Mouse (Mus musculus) liver, embryonic 12.5 days (tissue): ENCODE data around the gene Borcs6. TPM values are rescaled to one million over a fixed set of nuclear protein-coding genes. Genes with fewer than 3 reads are reported as not detected.
"Not testable (repeated sequence)": the region's sequence is repeated elsewhere in the genome, so short reads cannot be mapped to it uniquely, and the experiment has no call there.

Experiments used
- ATAC-seq: fragments of 200-750 bp; cut with Nextera tagmentation; 2 replicates; pipeline ENCODE4 v1.8.0; 2017; ENCODE audit warnings: moderate number of reproducible peaks, mild to moderate bottlenecking, moderate library complexity
- H3K27ac ChIP-seq: fragments of 300-500 bp; sonication (generic); 2 replicates; pipeline ENCODE4 v1.5.1; 2016; ENCODE audit warnings: mild to moderate bottlenecking
- H3K27me3 ChIP-seq: fragments of 300-500 bp; sonication (generic); replicated peaks from 2 replicates; pipeline ENCODE4 v1.6.1; 2016; ENCODE audit warnings: mild to moderate bottlenecking, moderate library complexity
- H3K36me3 ChIP-seq: fragments of 300-500 bp; sonication (generic); 2 replicates; pipeline ENCODE4 v1.6.1; 2016; ENCODE audit warnings: mild to moderate bottlenecking, moderate library complexity
- H3K4me1 ChIP-seq: fragments of 300-500 bp; sonication (generic); 2 replicates; pipeline ENCODE4 v1.6.1; 2016
- H3K4me2 ChIP-seq: fragments of 300-500 bp; sonication (generic); 2 replicates; pipeline ENCODE4 v1.6.1; 2016; ENCODE audit warnings: mild to moderate bottlenecking, moderate library complexity
- H3K4me3 ChIP-seq: fragments of 300-500 bp; sonication (generic); 2 replicates; pipeline ENCODE4 v1.5.1; 2016; ENCODE audit warnings: mild to moderate bottlenecking, moderate library complexity
- H3K9ac ChIP-seq: fragments of 300-500 bp; sonication (generic); 2 replicates; pipeline ENCODE4 v1.6.1; 2016; ENCODE audit warnings: mild to moderate bottlenecking, moderate library complexity
- H3K9me3 ChIP-seq: fragments of 300-500 bp; sonication (generic); replicated peaks from 2 replicates; pipeline ENCODE4 v1.6.1; 2016; ENCODE audit warnings: mild to moderate bottlenecking, moderate library complexity
- WGBS: fragments of 180-500 bp; shearing (Covaris S2); methylation state at CpG from one replicate; pipeline ENCODE4 v1.1.7; 2016; ENCODE audit not compliant: insufficient replicate concordance; 5-methylcytosine and 5-hydroxymethylcytosine counted together
- polyA plus RNA-seq: library from polyadenylated mRNA; unstranded; fragments of >200 nt; fragmentation: Nextera tagmentation; extraction: Ambion mirVana; gene quantifications from 2 replicates; pipeline ENCODE4 v1.2.1, GENCODE M21; 2016

Borcs6 gene
- polyA plus RNA-seq, 1 experiment from 2014 or later = 5.3 TPM

GRCm38 (mm10) chr11:69086390-69086789 lies 26.9 kb downstream of the Borcs6 start:
- no peak overlapping the region for H3K4me2 ChIP-seq
- no peak for ATAC-seq

GRCm38 (mm10) chr11:69087082-69087481 lies 27.6 kb downstream of the Borcs6 start:
- H3K27ac ChIP-seq = 0 out of 2 replicates have a peak overlapping the region, but pooled peaks have one; percentile 33
- WGBS = 49% methylated on average over 4 of the region's 4 CpGs
- H3K9ac ChIP-seq = peak overlapping the region; percentile 10; the same call in 1 of the 2 replicates
- no peak overlapping the region for H3K4me2 ChIP-seq
- no peaks in the 10 kb centered on the region for H3K9me3 ChIP-seq
- no peak for ATAC-seq
- no peak overlapping the region for H3K4me3 ChIP-seq
- H3K36me3 ChIP-seq = peaks cover 26% of the 10 kb centered on the region
- H3K4me1 ChIP-seq = peaks cover 49% of the 10 kb centered on the region
- H3K27me3 ChIP-seq = no peaks in the 10 kb centered on the region

More at GRCm38 (mm10) chr11:69086390-69086789, 26.9 kb downstream of the Borcs6 start:
- Histone ChIP-seq H3K36me3 (peaks cover 20% of the 10 kb centered on the region), H3K4me1 (peaks cover 43% of the 10 kb centered on the region), H3K9me3 (no peaks in the 10 kb centered on the region), H3K27me3 (no peaks in the 10 kb centered on the region), H3K9ac (no peak overlapping the region), H3K4me3 (no peak overlapping the region), H3K27ac (no peak overlapping the region)
- WGBS = 52% methylated on average over 6 of the region's 6 CpGs

GRCm38 (mm10) chr11:69087597-69087996 lies 28.1 kb downstream of the Borcs6 start:
- Histone ChIP-seq H3K27ac (0 out of 2 replicates have a peak overlapping the region, but pooled peaks have one; percentile 96), H3K4me2 (peak overlapping the region; percentile 98), H3K4me3 (peak overlapping the region; percentile 100), H3K9me3 (no peaks in the 10 kb centered on the region), H3K36me3 (peaks cover 28% of the 10 kb centered on the region), H3K4me1 (peaks cover 52% of the 10 kb centered on the region), H3K9ac (peak overlapping the region; percentile 100), H3K27me3 (no peaks in the 10 kb centered on the region)
- WGBS = 50% methylated on average over 2 of the region's 2 CpGs
- ATAC-seq = no peak

- peak; percentile 63 for ATAC-seq
- H3K4me1 ChIP-seq = peaks cover 55% of the 10 kb centered on the region
- under 1% methylated on average over 64 of the region's 67 CpGs for WGBS
These were observed 28.8 kb downstream of the Borcs6 start, which contains the start of gene Vamp2 for GRCm38 (mm10) chr11:69088103-69088855. Gene Vamp2, plus strand, starts transcription at chr11:69088490.

GRCm38 (mm10) chr11:69088856-69089615 lies 29.5 kb downstream of the Borcs6 start:
- H3K4me3 ChIP-seq = peak overlapping the region; percentile 100
- 6% methylated on average over 25 of the region's 25 CpGs for WGBS
- peak overlapping the region; percentile 98 for H3K4me2 ChIP-seq
- peak; percentile 87 for ATAC-seq
- peaks cover 61% of the 10 kb centered on the region for H3K4me1 ChIP-seq
- peaks cover 30% of the 10 kb centered on the region for H3K36me3 ChIP-seq
- no peaks in the 10 kb centered on the region for H3K27me3 ChIP-seq
- no peaks in the 10 kb centered on the region for H3K9me3 ChIP-seq
- H3K27ac ChIP-seq = peak overlapping the region; percentile 96
- peak overlapping the region; percentile 100 for H3K9ac ChIP-seq

More at GRCm38 (mm10) chr11:69088103-69088855, 28.8 kb downstream of the Borcs6 start, which contains the start of gene Vamp2:
- peaks cover 30% of the 10 kb centered on the region for H3K36me3 ChIP-seq
- no peaks in the 10 kb centered on the region for H3K27me3 ChIP-seq
- H3K4me2 ChIP-seq = peak within 1 kb of the TSS; percentile 98
- H3K4me3 ChIP-seq = peak within 1 kb of the TSS; percentile 100
- H3K9me3 ChIP-seq = no peaks in the 10 kb centered on the region
- peak within 1 kb of the TSS; percentile 96 for H3K27ac ChIP-seq
- H3K9ac ChIP-seq = peak within 1 kb of the TSS; percentile 100

GRCm38 (mm10) chr11:69089616-69090290 lies 30.2 kb downstream of the Borcs6 start:
- WGBS = 88% methylated on average over 12 of the region's 12 CpGs
- Histone ChIP-seq H3K27ac (peak overlapping the region; percentile 96), H3K9me3 (no peaks in the 10 kb centered on the region), H3K4me2 (peak overlapping the region; percentile 98), H3K9ac (peak overlapping the region; percentile 100), H3K27me3 (no peaks in the 10 kb centered on the region), H3K4me3 (peak overlapping the region; percentile 100), H3K4me1 (peaks cover 67% of the 10 kb centered on the region), H3K36me3 (peaks cover 30% of the 10 kb centered on the region)
- no peak for ATAC-seq

- H3K9me3 ChIP-seq = no peaks in the 10 kb centered on the region
- H3K4me3 ChIP-seq = no peak overlapping the region
- 64% methylated on average over 5 of the region's 6 CpGs for WGBS
- H3K4me2 ChIP-seq = peak overlapping the region; percentile 98
- peak overlapping the region; percentile 100 for H3K9ac ChIP-seq
- H3K27me3 ChIP-seq = no peaks in the 10 kb centered on the region
- no peak for ATAC-seq
- H3K36me3 ChIP-seq = peaks cover 30% of the 10 kb centered on the region
- peak overlapping the region; percentile 96 for H3K27ac ChIP-seq
- peaks cover 71% of the 10 kb centered on the region for H3K4me1 ChIP-seq
These were observed 30.9 kb downstream of the Borcs6 start for GRCm38 (mm10) chr11:69090367-69090766.

- ATAC-seq = no peak
- no peaks in the 10 kb centered on the region for H3K27me3 ChIP-seq
- WGBS = 57% methylated on average over 7 of the region's 7 CpGs
- peaks cover 30% of the 10 kb centered on the region for H3K36me3 ChIP-seq
- H3K4me2 ChIP-seq = no peak overlapping the region
- peaks cover 83% of the 10 kb centered on the region for H3K4me1 ChIP-seq
- no peak overlapping the region for H3K27ac ChIP-seq
- H3K9me3 ChIP-seq = no peaks in the 10 kb centered on the region
- H3K4me3 ChIP-seq = no peak overlapping the region
- H3K9ac ChIP-seq = no peak overlapping the region
These were observed 32.3 kb downstream of the Borcs6 start for GRCm38 (mm10) chr11:69091566-69092385.

- Histone ChIP-seq H3K4me2 (no peak overlapping the region), H3K4me3 (no peak overlapping the region), H3K9me3 (no peaks in the 10 kb centered on the region), H3K27me3 (no peaks in the 10 kb centered on the region), H3K27ac (no peak overlapping the region), H3K36me3 (peaks cover 30% of the 10 kb centered on the region), H3K9ac (no peak overlapping the region), H3K4me1 (peaks cover 83% of the 10 kb centered on the region)
- WGBS = 0% methylated on average over 3 of the region's 3 CpGs
- no peak for ATAC-seq
These were observed 32.9 kb downstream of the Borcs6 start for GRCm38 (mm10) chr11:69092386-69092751.

- no peak overlapping the region for H3K27ac ChIP-seq
- no peaks in the 10 kb centered on the region for H3K27me3 ChIP-seq
- peaks cover 30% of the 10 kb centered on the region for H3K36me3 ChIP-seq
- H3K4me3 ChIP-seq = no peak overlapping the region
- 81% methylated on average over 4 of the region's 4 CpGs for WGBS
- no peak overlapping the region for H3K9ac ChIP-seq
- no peaks in the 10 kb centered on the region for H3K9me3 ChIP-seq
- ATAC-seq = no peak
- H3K4me1 ChIP-seq = peaks cover 83% of the 10 kb centered on the region
- no peak overlapping the region for H3K4me2 ChIP-seq
These were observed 33.4 kb downstream of the Borcs6 start for GRCm38 (mm10) chr11:69092871-69093270.

- not testable (repeated sequence) for H3K9me3 ChIP-seq, ATAC-seq, H3K9ac ChIP-seq, H3K4me3 ChIP-seq, H3K27me3 ChIP-seq
- Histone ChIP-seq H3K27ac (peak overlapping the region; percentile 81; the same call in 1 of the 2 replicates), H3K4me1 (peaks cover 87% of the 10 kb centered on the region), H3K36me3 (peaks cover 30% of the 10 kb centered on the region), H3K4me2 (0 out of 2 replicates have a peak overlapping the region, but pooled peaks have one; percentile 89)
- WGBS = 81% methylated on average over 7 of the region's 7 CpGs
These were observed 34.3 kb downstream of the Borcs6 start for GRCm38 (mm10) chr11:69093856-69094255.
